Mouse (Mus musculus) liver, adult 2 months (tissue): ENCODE data around the gene A3galt2.

Source experiments
- CTCF ChIP-seq: fragments of 200-500 bp; IDR thresholded peaks from 2 replicates; pipeline ENCODE4 v1.5.1; 2011; ENCODE audit warnings: low read depth, low read length, control low read depth
- POLR2A ChIP-seq: fragments of 200-500 bp; IDR thresholded peaks from 2 replicates; pipeline ENCODE4 v1.6.1; 2011; ENCODE audit warnings: low read length, control low read depth; ENCODE audit not compliant: insufficient read depth; ENCODE audit errors: extremely low read depth

DNA sequence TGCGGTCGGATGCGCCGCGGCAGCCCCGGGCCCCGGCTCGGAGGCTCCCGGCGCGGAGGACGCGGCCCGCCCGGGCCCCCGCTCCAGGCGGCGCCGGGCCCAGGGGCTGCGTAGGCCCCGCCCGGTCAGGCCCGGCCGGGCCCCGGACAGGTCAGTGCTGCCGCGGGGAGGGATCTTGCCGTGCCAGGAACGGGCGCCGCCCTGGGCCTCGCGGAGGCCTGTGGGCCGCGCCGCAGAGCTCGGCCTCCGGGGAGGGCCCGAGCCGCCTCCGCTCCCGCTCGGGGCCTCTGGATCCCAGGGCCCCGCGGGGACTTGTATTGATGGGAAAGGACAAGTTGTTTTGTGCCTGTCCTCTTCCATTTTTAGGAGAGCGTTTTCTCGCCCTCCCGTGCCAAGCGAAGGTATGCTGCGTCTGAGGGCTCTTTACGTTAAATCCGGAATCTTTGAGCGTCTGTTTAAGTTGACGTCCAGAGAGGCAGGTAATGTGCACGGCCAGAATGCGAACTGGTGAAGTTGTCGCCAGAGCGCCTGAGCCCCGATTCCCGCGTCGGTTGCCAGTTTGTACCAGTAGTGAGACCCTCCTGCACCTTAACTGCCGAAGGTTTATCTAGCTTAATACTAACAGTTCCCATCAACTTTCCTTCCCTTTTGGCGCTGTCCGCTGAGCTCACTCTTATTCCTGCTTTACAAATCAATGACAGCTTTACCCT lies 27.3 kb upstream of the A3galt2 start:
- TF ChIP-seq POLR2A = no peak
- TF ChIP-seq CTCF = no peak
